Mouse (Mus musculus): Measurements from ENCODE around the gene Btd.

DNA sequence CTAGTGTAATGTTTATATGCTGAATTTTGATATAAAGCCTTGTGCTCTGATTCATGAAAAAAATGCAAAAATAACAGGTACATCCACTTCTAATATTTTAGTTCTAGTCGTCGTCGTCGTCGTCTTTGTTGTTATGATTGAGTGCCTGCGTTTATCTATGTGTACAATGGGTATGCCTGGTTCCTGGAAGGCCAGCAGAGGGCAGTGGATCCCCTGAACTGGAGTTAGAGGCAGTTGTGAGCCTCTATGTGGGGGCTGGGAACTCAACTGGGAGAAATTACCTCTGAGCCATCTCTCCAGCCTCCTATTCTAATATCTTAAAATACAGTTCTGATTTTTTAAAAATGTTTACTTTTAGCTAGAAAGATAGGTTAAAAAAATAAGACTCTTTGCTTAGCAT, 35.3 kb upstream of the Btd start:
- TF ChIP-seq CTCF (IDR thresholded peaks at IDR 0.05; ENCODE audit: control insufficient read depth, insufficient read depth, insufficient replicate concordance, low read depth, low read length) (no peak), POLR2A (IDR thresholded peaks at IDR 0.05; ENCODE audit: control insufficient read depth, low read depth, low read length) (no peak)

Measured in testis, adult 2 months (tissue).